ENCODE assay signal across 12 mouse cellular contexts in the genomic region with DNA sequence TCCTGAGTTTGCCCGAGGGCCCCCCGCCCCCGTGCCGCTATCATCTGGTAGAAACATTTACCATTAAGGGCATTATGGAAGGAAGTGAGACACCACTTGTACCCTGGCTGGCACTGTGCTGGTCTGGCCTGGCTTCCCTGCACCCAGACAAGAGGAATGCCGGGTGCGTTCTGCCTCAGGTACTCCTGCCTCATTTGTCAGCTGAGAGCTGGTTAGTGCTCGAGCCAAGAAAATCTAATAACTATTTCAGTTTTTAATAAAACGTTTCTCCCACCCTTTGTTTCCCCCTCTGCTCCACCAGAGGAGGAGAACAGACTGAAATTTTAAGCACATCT. TPM values are rescaled to one million over a fixed set of nuclear protein-coding genes. Genes with fewer than 3 reads are reported as not detected.
DNase-seq lines count a peak whose midpoint lies in the region; ATAC-seq and TF ChIP-seq lines count a peak whose summit lies in the region.
"Had no signal": no experiment of that assay in that cellular context is flagged by ENCODE, and none has a peak within 500 bp of the region (broad histone marks: within the 10 kb centered on the region; RNA-seq: fewer than 3 reads in every experiment).

No protein-coding gene starts in this region.

- DNase-seq in heart, adult 9 months (ENCODE audit: low spot score in 2 of 2): no peak
- no peak for DNase-seq in kidney, postnatal 0 days (ENCODE audit: low spot score)
- DNase-seq in kidney, adult 18-20 months: no peak
- no peak for DNase-seq in embryonic facial prominence, embryonic 14.5 days (ENCODE audit: low spot score)
- no peak for DNase-seq in urinary bladder, adult 2 months (ENCODE audit: low spot score)
- DNase-seq: liver; right cerebral cortex, adult 18-20 months had no signal

- no peak for TF ChIP-seq CTCF in kidney, postnatal 0 days (IDR thresholded peaks at IDR 0.05; ENCODE audit: low read depth)

- 22% methylated on average over 8 of the region's 8 CpGs for WGBS in heart, embryonic 12.5 days
- 12% methylated on average over 8 of the region's 8 CpGs for WGBS in kidney, postnatal 0 days
- WGBS in embryonic facial prominence, embryonic 14.5 days: 5% methylated on average over 8 of the region's 8 CpGs
- 13% methylated on average over 8 of the region's 8 CpGs for WGBS in stomach, embryonic 15.5 days

- H3K4me1 ChIP-seq in heart, embryonic 12.5 days (replicated peaks): peaks cover 38% of the 10 kb centered on the region
- peaks cover 17% of the 10 kb centered on the region; the same call in 1 of the 2 replicates for H3K4me1 ChIP-seq in kidney, postnatal 0 days (replicated peaks; ENCODE audit: insufficient read depth, low read length)
- H3K4me1 ChIP-seq in embryonic facial prominence, embryonic 14.5 days (ENCODE audit: control insufficient read depth, insufficient read depth, low read length): peaks cover 40% of the 10 kb centered on the region
- peaks cover 17% of the 10 kb centered on the region; the same call in 1 of the 2 replicates for H3K4me1 ChIP-seq in stomach, embryonic 15.5 days

- H3K4me2 ChIP-seq in heart, embryonic 12.5 days: peak overlapping the region; percentile 38
- 0 out of 2 replicates have a peak overlapping the region, but pooled peaks have one; percentile 3 for H3K4me2 ChIP-seq in kidney, postnatal 0 days (ENCODE audit: low read length)
- H3K4me2 ChIP-seq in embryonic facial prominence, embryonic 14.5 days (ENCODE audit: low read depth, low read length): 0 out of 2 replicates have a peak overlapping the region, but pooled peaks have one; percentile 13
- peak overlapping the region; percentile 16; the same call in 1 of the 2 replicates for H3K4me2 ChIP-seq in stomach, embryonic 15.5 days
- H3K4me2 ChIP-seq: midbrain, embryonic 15.5 days; neural tube, embryonic 12.5 days had no signal

- no peaks in the 10 kb centered on the region for H3K36me3 ChIP-seq in heart, embryonic 12.5 days
- no peaks in the 10 kb centered on the region for H3K36me3 ChIP-seq in kidney, postnatal 0 days (ENCODE audit: insufficient read depth, low read length)
- H3K36me3 ChIP-seq in embryonic facial prominence, embryonic 14.5 days (ENCODE audit: control insufficient read depth, insufficient read depth, low read length): no peaks in the 10 kb centered on the region
- no peaks in the 10 kb centered on the region for H3K36me3 ChIP-seq in stomach, embryonic 15.5 days
- H3K36me3 ChIP-seq: midbrain, embryonic 15.5 days; neural tube, embryonic 12.5 days had no signal

- ATAC-seq in heart, embryonic 12.5 days (ENCODE audit: insufficient number of reproducible peaks, low FRiP score): no peak
- ATAC-seq in kidney, postnatal 0 days (replicated peaks; ENCODE audit: low FRiP score, low read depth): no peak
- ATAC-seq in embryonic facial prominence, embryonic 14.5 days (ENCODE audit: low read depth): no peak
- ATAC-seq in stomach, embryonic 15.5 days (ENCODE audit: insufficient read depth, low FRiP score, low read depth): no peak; the same call in 1 of the 2 replicates
- ATAC-seq: activated CD4-positive, CD25-positive, alpha-beta regulatory T cell, adult 4 months; midbrain, embryonic 15.5 days had no signal

- H3K27ac ChIP-seq in heart, embryonic 12.5 days (ENCODE audit: poor library complexity, severe bottlenecking): no peak overlapping the region
- no peak overlapping the region for H3K27ac ChIP-seq in kidney, postnatal 0 days
- peak overlapping the region; percentile 56; the same call in 1 of the 2 replicates for H3K27ac ChIP-seq in embryonic facial prominence, embryonic 14.5 days (replicated peaks; ENCODE audit: low read depth, low read length)
- H3K27ac ChIP-seq in stomach, embryonic 15.5 days: peak overlapping the region; percentile 75; the same call in 1 of the 2 replicates
- H3K27ac ChIP-seq: midbrain, embryonic 15.5 days; neural tube, embryonic 12.5 days had no signal

- no peak overlapping the region for H3K4me3 ChIP-seq in heart, embryonic 12.5 days
- no peak overlapping the region for H3K4me3 ChIP-seq in kidney, postnatal 0 days (replicated peaks; ENCODE audit: low read depth, low read length)
- H3K4me3 ChIP-seq in embryonic facial prominence, embryonic 14.5 days (ENCODE audit: low read depth, low read length): no peak overlapping the region
- no peak overlapping the region for H3K4me3 ChIP-seq in stomach, embryonic 15.5 days (replicated peaks)
- H3K4me3 ChIP-seq: midbrain, embryonic 15.5 days; neural tube, embryonic 12.5 days had no signal

- no peaks in the 10 kb centered on the region for H3K27me3 ChIP-seq in heart, embryonic 12.5 days (replicated peaks)
- no peaks in the 10 kb centered on the region for H3K27me3 ChIP-seq in kidney, postnatal 0 days (ENCODE audit: insufficient read depth, low read length)
- no peaks in the 10 kb centered on the region for H3K27me3 ChIP-seq in embryonic facial prominence, embryonic 14.5 days (replicated peaks; ENCODE audit: control insufficient read depth, insufficient read depth, low read length)
- H3K27me3 ChIP-seq in stomach, embryonic 15.5 days (replicated peaks): no peaks in the 10 kb centered on the region
- H3K27me3 ChIP-seq: midbrain, embryonic 15.5 days; neural tube, embryonic 12.5 days had no signal

- H3K9ac ChIP-seq in heart, embryonic 12.5 days: 0 out of 2 replicates have a peak overlapping the region, but pooled peaks have one; percentile 16
- H3K9ac ChIP-seq in kidney, postnatal 0 days (ENCODE audit: low read depth, low read length): no peak overlapping the region
- no peak overlapping the region for H3K9ac ChIP-seq in embryonic facial prominence, embryonic 14.5 days (ENCODE audit: low read depth, low read length)
- no peak overlapping the region for H3K9ac ChIP-seq in stomach, embryonic 15.5 days
- H3K9ac ChIP-seq: midbrain, embryonic 15.5 days; neural tube, embryonic 12.5 days had no signal

- no peaks in the 10 kb centered on the region for H3K9me3 ChIP-seq in heart, embryonic 12.5 days (replicated peaks)
- H3K9me3 ChIP-seq in kidney, postnatal 0 days (replicated peaks; ENCODE audit: low read length): no peaks in the 10 kb centered on the region
- H3K9me3 ChIP-seq in embryonic facial prominence, embryonic 14.5 days (ENCODE audit: control insufficient read depth, low read length): no peaks in the 10 kb centered on the region
- no peaks in the 10 kb centered on the region for H3K9me3 ChIP-seq in stomach, embryonic 15.5 days
- H3K9me3 ChIP-seq: midbrain, embryonic 15.5 days; neural tube, embryonic 12.5 days had no signal

RNA-seq across cellular contexts. Expression of a gene that starts 20.4 kb away (rescaled TPM):
- polyA plus RNA-seq in heart, embryonic 12.5 days (2016; fragmentation: Nextera tagmentation; extraction: Ambion mirVana): 1.5 and 1.7 TPM in 2 replicates
- polyA plus RNA-seq in kidney, postnatal 0 days (2015; fragmentation: Nextera tagmentation; extraction: Ambion mirVana): 3.9 TPM in 2 replicates
- polyA plus RNA-seq in embryonic facial prominence, embryonic 14.5 days (2014; fragmentation: Nextera tagmentation; extraction: Ambion mirVana): 4.9 and 5.7 TPM in 2 replicates
- 3.0 and 3.2 TPM in 2 replicates for polyA plus RNA-seq in stomach, embryonic 15.5 days (2015; fragmentation: Nextera tagmentation; extraction: Ambion mirVana)
- 6.3 and 7.1 TPM in 2 replicates for polyA plus RNA-seq in urinary bladder, adult 2 months (2012; rRNA removed)

RNA-seq across cellular contexts. Expression of a gene that starts 55.5 kb away (rescaled TPM):
- polyA plus RNA-seq in heart, embryonic 12.5 days (2016; fragmentation: Nextera tagmentation; extraction: Ambion mirVana): 17.6 and 18.9 TPM in 2 replicates
- polyA plus RNA-seq in kidney, postnatal 0 days (2015; fragmentation: Nextera tagmentation; extraction: Ambion mirVana): 20.0 and 20.4 TPM in 2 replicates
- polyA plus RNA-seq in embryonic facial prominence, embryonic 14.5 days (2014; fragmentation: Nextera tagmentation; extraction: Ambion mirVana): 14.4 and 15.3 TPM in 2 replicates
- polyA plus RNA-seq in stomach, embryonic 15.5 days (2015; fragmentation: Nextera tagmentation; extraction: Ambion mirVana): 15.2 and 16.1 TPM in 2 replicates
- polyA plus RNA-seq in urinary bladder, adult 2 months (2012; rRNA removed): 30.4 and 36.6 TPM in 2 replicates

Comparison
In these comparisons a context has a peak if more than half of its experiments do, and no peak if none do; other contexts are left out.
1. H3K27ac ChIP-seq: peak in embryonic facial prominence, embryonic 14.5 days (single experiment) and stomach, embryonic 15.5 days (single experiment); none in heart, embryonic 12.5 days (single experiment) and kidney, postnatal 0 days (single experiment).
2. Peak in every context shown above with its lines, with median percentiles within 50 percentile points of each other: H3K4me2 ChIP-seq.